Mouse (Mus musculus) thymus, postnatal 4 days (tissue): Measurements from ENCODE around the gene Hoxd11.

ENCODE experiments used
- DNase-seq: peaks from one replicate; pipeline ENCODE4 v3.0.0; 2021

Gene Hoxd11

DNA sequence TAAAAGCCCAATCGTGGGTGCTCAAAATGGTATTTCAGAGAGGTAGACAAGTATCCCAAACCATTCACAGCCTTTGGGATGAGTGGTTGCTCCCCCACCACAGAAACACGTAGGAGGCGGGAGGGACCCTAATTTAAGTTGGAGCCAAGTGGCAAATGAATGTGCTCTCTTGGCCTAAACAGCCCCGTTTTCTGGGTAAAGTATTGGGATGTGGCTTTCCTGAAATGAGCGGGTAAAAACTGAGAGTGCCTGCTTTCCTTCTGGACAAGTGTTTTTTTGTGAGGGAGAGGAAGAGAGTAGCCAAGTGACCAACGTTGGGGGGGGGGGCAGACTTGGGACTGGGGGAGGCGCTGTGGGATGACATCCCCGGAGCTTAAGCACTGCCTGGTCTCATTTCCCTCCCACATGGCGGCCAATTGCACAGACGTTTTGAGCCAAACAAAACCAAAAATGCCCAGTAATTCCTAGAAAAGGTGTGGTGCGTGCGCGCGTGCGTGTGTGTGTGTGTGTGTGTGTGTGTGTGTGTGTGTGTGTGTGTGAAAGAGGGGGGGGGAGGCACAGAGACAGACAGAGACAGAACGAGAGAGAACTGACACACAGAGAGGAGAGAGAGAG, 31.7 kb downstream of the Hoxd11 start:
- DNase-seq: no peak

DNA sequence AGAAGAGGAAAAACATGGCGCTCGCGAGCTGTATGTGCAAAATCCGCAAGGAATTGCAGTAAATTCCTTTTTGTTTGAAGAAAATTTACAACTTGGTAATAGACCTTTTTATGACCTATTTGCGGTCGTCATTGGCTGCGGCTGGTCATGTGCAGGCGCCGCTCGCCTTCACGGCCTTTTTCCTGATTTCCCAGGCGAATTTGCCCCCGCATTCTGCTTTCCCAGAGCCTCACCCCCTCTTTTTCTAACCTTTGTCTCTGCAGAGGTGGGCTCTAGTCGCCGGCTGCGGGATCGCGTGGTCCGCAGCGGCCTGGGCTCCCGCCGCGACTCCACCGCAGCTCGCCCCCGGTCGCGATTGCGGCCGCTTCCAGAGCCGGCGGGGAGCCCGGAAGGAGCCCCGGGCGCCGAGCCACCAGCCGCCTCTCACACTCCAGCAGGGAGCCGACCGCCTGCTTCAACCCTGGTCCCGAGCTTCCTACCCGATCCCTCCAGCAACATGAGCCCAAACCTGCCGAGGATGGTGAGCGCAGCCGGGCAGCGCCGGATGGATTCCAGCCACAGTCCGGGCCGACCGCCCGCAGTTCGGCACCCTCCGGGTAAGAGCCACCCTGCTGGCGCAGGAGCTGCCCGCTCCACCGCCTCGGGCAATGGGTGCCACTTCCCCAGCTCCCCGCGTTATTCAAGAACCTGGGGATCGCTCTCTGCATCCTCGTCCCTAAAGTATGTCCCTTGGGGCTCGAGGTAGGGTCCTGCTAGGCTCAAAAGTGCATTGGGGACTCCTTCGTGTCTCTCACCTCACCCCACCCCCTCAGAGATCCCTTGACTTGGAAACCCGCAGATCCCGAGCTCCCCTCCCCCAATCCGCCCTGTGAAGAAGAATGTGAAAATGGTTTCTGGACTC, 32.6 kb downstream of the Hoxd11 start, which contains the start of the genes Hoxd3 and Hoxd4:
TSS of gene Hoxd3 (plus strand) at position 207 of the 901 bp plus-strand sequence.
TSS of gene Hoxd4 (plus strand) at position 209 of the 901 bp plus-strand sequence.
- DNase-seq: no peak

DNA sequence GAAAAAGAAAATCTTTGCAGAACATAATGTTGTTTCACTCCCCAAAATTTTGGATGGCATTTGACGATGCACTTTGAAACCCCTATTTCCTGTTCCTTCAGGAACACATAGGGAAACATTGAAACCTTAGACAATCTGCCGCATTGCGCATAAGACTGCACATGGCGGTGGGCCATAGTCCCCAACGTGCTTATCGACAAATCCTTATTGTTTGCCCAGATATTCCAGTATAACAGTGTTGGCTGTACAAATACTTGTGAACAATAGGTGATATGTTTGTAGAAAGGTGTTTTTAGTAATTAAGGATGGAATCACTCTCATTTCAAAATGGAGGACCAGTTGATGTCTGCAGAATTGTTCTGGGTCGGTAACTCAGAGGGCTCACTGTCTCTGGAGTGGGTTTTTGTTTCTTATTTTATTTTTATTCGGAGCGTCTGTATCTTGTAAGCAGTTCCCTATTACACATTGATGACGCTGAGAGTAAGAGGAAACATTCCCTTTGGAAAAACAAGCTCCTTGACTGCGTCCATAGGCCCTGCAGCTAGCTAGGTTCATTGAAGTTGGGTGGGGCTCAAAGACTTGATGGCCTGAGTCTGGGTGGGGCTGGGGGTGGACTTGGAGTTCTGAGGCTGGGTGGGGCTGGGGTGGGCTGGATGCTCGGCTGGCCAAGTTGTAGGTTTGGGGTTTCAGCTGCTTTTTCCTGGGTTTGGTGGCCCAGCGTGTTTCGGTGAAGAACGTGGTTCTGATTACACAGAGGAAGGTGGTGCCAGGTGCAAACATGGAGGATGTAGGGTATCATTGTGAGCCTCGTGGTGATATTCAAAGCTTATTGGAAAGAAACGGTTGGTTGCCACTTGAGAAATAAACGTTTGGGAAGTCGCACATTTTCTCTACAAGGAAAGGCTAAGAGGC, 34.1 kb downstream of the Hoxd11 start:
- no peak for DNase-seq

DNA sequence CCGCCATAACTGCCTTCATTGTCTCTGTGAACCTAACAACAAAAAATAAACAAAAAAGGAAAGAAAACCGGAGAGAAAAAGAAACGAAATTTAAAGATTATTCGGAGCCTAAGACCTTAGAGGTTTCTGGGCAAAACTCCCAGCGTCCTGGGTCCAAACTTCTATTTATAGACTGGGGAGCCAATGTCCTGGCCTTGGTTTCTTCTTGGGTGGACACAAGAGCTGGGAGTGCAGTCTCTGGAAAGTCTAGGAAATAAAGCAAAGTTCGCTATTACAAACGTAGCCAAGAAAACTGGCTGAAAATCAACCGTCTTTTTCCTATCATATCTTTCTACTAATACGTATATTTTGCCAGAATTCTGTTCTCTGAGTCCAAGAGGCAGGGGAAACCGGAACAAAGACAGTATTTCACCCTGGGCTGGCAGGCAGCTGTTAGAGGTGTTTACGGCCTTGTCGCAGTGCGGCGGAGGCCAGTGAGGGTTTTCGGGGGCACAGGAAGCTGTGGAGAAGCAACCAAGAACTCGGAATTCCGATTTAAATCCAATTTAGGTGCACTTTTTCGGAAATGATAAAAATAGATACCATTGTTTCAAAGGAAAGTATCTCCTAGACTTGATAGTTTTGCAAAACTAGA, 34.9 kb downstream of the Hoxd11 start:
- no peak for DNase-seq

DNA sequence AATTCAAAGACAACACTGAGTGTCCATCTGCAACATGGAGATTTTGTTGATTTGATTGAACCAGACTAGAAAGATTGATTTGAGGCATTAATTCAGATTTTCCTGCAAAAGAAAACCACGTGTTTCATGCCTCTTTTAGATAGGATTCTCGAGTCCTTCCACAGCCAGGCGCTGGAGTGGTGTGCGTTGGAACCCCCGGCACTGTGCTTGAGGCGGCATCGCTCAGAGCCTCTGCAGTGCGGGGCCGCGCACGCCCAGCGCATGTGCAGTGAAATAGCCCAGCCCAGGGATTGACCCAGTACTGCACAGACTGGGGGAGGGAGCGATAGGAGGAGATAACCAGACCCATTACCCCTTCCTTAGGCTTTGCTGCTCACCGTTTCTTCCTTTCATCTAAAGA, 35.5 kb downstream of the Hoxd11 start:
- DNase-seq: peak; percentile 20

DNA sequence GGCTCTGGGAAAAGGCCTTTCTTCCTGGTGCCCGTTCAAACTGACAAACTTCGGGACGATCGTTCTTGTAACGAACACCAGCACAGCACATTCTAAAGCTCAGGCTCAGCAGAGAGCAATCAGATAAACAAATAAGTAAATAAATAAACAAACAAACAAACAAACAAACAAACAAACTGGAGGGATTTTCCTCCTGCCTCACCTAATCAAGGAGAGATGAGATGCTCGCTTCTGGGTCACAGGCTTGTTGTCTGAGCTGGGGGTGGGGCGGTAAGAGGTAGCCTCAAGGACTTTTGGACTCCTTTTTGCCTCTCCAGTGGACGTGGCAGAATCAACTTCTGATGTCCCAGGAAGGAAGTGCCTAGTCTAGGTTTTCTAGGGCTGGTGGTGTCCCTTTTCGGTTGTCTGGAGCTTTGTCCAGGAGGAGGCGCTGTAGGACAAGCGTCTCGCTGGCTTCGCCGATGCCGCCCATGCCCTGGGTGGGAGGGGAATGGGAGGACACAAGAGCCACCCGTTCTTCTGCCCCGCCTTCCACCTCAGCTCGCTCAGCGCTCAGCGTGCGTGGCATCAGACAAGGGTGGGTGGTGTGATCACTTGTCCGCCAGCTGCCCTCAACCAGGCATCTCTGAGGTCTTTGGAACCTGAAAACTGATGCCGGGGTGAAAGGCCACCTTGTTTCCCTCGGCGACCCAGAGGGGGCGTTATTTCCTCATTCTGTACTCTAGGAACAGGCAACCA, 36.3 kb downstream of the Hoxd11 start:
- DNase-seq: peak; percentile 95

DNA sequence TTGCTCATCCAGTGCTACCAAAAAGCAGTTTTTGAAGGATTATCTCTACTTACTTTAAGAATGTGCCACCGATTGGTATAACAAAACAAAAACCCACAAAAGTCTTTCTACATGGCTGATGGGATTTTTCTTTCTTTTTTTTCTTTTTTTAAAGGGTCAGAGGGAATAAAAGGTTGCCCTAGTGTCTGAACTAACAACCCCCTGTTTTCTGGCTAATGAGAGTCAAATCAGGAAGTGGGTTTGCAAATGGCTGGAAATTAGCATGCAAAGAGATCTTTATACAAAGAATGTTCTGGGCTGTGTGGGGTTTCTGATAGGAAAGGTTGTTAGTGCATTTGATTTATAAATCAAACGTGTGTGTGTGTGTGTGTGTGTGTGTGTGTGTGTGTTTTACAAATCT, 41.0 kb downstream of the Hoxd11 start:
- no peak for DNase-seq

DNA sequence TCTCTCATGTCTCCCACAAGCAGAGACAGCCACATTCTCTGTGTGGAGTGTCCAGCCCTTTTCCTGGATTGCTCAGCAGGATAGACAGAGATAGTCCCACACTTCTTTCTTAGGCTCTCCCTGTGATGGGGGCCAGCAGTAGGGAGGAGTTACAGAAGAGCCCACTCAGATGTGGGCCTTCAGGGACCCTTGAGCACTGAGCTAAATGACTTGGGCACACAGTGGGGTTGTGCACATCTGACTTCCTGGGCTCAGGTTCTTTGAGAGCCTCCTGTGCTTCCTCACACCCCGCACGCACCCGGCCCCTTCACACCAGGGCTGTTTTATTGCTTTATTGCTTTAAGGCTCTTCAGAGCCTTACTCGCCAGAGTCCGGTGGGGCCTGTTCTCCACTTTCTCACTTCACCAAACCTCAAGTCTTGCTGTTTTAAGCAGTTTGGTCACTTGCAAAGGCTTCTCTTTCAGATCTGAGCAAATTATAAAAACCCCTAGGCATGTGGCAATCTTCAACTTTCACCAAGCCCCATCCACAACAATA, 41.7 kb downstream of the Hoxd11 start:
- no peak for DNase-seq

DNA sequence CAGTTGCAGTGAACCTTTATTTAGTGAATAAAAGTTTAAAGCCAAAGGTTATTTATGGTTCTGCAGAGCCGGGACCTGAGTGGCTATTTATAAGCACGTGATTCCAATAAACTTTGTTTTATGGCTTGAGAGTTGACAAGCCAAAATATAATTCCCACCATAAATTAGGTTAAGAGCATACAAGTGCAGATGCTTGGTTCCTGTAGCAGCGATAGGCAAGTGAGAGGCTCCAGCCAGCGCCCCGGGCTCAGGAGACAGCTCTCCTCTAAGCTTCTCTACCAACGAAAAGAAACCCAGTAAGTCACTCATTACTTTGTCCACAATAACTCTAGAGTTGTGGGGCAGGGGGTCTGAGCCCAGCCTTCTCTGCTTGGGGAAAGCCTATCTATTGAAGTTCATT, 42.5 kb downstream of the Hoxd11 start:
- DNase-seq: no peak

DNA sequence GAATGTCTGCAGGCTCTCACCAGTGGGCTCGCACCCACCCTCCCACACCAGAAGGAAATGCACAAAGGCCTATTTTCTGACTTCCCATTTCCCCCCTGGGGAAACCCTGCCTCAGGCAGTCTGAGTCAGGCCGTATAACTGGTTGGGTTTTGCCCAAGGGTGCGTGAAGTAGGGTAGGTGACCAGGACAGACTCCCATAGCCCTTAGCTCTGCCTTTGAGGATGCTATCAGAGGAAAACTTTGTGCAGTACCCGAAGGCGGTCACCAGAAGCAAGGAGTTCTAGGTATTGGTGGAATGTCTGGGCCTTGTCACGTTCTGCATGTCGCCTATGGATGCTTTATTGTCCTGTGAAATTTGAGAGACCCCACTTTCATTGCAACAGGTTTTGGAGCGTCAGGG, 43.6 kb downstream of the Hoxd11 start:
- no peak for DNase-seq

DNA sequence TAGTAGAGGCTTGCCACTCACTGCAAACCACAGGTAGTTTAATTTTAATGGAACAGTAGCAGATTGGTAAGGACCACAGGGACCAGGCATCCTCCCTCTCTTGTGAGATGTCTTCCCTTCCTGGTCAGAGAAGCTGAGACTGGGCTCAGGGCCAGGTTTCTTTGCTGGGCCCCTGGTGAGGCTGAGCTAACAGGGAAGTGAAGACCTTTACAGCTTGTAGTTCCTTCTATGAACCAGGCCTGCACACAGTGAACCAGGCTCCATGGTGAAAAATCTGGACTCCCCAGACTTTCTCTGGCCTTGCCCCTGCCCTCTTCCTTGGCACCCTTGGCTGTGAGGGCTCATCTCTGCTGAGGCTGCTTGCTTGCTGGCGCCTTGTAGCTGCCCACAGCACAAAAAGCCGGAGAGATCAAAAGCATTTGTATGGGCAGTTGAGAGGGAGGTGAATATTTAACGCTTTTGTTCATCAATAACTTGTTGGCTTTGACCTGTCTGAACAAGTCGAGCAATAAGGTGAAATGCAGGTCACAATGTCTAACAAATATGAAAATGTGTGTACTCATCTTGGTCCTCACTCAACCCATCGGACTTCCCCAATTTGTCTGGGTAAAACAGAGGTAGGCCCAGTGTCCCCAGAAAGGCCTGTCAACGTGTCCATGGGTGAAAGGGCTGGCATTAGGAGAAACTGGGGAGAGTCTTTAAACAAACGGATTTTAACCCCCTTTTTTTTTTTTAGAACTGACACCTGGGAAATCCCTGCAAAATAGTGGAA, 45.1 kb downstream of the Hoxd11 start:
- no peak for DNase-seq

DNA sequence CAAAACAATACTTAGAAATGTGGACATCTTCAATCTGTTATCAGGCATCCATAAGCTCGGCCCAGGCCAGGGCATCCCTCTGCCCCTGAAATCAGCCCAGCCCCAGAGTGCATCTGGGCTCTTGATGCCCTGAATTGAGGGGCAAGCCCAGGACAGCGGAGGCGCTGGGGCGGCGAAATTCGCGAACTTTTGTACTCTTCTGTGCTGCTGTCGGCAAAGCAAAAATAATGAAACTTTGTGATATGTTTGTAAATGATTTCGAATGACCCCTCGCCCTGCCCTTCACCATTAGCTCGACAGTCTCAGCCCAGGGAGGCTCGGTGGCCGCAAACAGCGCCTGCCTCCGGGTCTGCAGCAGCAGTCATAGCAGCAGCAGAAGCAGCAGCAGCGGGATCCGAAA, 45.8 kb downstream of the Hoxd11 start:
- DNase-seq: no peak

DNA sequence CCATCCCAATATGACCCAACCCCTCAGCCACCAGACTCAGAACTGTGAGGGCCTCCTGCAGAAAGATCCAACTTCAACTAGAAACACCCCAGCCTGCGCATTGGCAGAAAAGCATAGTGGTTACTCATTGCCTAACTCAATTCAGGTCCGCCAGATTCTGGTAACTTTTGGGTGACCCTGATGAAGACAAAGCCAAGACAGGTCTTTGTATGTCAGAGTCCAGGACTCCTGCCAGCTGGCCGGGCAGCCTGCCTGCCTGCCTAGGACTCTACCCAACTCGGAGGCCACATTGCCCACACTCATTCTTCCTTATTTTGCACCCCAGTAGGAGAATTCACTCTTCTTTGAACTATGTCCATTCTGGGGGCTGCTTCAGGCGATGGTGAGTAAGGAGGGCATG, 47.2 kb downstream of the Hoxd11 start, which contains the start of gene Gm28230:
TSS of gene Gm28230 (plus strand) at position 178 of the 400 bp plus-strand sequence.
- no peak for DNase-seq

DNA sequence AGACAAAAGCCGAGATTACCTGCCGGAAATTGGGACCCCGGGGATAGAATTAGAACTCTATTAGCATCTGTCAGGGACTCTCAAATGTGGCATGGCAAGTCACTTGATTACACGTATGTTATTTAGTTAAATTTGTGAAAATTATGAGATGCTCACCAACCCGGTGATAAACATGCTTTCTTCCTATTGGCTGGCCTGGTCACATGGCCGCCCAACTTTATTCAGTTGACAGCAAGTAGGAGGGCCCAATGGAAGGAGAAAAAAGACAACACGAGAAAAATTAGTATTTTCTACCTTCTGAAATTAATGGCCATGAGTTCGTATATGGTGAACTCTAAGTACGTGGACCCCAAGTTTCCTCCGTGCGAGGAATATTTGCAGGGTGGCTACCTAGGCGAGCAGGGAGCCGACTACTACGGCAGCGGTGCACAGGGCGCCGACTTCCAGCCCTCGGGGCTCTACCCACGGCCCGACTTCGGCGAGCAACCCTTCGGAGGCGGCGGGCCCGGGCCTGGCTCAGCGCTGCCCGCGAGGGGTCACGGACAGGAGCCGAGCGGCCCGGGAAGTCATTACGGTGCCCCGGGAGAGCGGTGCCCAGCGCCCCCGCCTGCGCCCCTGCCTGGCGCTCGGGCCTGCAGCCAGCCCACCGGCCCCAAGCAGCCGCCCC, 47.7 kb downstream of the Hoxd11 start:
- no peak for DNase-seq

DNA sequence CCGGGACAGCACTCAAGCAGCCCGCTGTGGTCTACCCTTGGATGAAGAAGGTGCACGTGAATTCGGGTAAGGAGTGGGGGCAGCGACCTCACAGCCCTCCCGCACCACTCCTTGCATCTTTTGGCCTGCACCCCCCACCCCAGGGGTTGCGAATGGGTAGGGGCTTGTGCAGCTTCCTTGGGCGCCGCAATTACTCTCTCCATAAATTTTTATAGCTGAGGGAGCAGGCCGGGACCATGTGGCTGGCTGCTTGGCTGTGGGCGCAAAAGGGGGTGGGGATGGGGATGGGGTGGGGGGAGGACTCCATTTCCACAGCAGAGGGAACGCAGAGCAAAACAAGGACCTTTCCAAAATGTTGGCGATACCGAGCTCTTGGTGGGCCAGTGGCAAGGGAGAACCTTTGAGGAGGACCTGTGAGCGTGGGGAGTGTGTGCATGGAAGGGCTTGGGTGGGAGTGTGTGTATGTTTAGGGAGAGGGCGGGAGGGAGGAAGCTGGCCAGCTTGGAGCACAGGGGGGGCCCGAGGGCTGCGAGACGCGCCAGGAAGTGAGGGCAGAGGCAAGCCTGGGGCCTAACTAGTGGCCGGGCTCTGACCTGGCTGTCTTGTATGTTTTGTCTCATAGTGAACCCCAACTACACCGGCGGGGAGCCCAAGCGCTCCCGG, 48.4 kb downstream of the Hoxd11 start:
- DNase-seq: no peak

DNA sequence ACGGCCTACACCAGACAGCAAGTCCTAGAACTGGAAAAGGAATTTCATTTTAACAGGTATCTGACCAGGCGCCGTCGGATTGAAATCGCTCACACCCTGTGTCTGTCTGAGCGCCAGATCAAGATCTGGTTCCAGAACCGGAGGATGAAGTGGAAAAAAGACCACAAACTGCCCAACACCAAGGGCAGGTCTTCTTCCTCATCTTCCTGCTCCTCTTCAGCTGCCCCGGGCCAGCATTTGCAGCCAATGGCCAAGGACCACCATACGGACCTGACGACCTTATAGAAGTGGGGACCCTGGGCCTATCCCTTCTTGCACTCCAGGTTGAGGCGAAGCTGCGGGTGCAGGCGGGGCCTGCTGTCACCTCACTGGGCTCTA, 48.9 kb downstream of the Hoxd11 start:
- DNase-seq: no peak

DNA sequence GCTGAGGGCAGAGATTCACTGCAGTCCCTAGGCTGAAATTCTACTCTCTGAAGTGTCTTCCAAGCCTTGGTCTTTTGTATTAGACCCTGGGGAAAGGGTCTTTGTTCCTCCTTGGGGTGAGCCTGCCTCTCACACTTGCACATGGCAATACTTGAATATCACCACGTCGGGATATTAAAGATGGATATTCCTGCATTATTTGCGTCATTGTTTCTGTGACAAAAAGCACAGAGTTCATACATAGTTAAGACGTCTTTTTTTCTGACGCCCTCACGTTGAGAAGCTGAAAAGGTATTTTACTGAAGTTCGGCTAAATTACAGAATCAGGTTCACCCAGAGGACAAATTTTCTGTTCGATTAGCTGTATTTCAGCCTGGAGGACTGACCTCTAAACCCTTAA, 51.0 kb downstream of the Hoxd11 start:
- DNase-seq: no peak

DNA sequence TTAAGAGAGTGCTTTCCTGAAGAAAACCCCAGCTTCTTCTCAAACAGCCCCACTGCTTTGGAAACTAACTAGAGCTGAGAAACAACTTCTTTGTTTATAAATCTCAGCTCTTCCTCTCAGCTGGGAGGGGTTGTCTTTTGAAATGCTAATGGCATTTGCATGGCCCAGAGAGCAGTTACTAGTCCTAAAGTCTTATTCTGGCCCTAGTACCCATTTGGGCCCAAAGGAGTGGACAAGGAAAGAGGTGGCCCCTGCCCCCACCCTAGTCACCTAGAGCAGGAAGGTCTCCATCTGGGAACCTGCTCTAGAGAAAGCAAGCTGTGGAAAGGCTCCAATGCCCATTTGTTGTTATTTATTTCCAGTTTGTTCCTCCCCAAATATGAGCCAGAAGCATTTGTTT, 51.7 kb downstream of the Hoxd11 start:
- DNase-seq: no peak

DNA sequence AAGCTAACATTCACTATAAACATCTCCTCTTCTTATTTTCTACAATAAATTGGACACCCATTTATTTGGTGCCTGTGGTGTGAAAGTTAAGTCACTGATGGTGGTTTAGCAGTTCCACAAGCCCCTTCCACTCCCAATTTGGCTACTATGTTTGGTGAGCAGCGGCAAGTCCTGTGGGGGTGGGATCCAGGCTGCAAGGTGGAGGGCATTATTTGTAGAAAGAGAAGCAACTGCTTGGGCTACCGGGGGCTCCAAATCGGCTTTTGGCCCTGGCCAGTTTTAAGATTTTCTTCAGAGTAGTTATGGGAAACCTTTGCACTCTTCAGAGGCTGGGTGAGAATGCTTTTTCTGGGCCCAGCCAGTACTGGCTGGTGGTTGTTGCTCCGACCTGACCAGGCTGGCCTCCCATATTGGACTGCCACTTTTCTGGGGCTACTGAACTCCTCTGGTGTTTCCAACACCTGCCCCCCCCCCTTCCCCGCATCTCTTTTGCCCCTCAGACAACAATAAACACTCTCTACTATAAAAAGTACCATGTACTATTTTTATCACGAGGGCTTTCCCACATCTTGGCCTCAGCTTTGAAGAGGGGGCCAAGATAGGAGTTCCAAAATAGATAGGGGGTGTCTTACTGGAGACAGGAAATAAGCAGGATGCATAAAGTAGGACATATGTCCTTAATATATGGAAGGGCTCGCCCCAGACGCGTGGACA, 52.6 kb downstream of the Hoxd11 start:
- no peak for DNase-seq
